Mouse (Mus musculus): ENCODE measurements around the gene Capn7.

The Capn7 gene

DNA sequence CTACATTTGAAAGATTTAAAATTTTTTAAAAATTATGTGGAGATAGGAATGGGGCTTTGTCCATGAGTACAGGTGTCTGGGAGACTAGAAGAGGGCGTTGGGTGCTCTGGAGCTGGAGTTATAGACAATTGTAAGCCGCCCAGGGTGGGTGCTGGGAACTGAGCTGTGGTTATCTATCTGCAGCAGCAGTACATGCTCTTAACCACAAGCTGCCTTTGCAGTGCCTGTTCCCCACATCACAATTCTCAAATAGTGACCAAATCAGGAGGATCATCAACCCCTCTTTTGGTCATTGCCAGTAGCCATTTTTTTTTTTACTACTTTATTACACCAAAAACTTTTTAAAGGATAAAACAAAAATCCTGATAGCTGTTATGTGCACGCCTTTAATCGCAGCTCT, 28.2 kb downstream of the Capn7 start:
- no peak for DNase-seq (ENCODE audit: low read depth in 1 of 2, low spot score in 2 of 2)

GRCm38 (mm10) chr14:31365350-31365749, 28.9 kb downstream of the Capn7 start:
- DNase-seq (ENCODE audit: low read depth in 1 of 2, low spot score in 2 of 2), result peak in 1 of 2 experiments; percentile 37

- DNase-seq (ENCODE audit: low read depth in 1 of 2, low spot score in 2 of 2), result no peak
Measured at GRCm38 (mm10) chr14:31367951-31368350, 31.5 kb downstream of the Capn7 start.

GRCm38 (mm10) chr14:31369377-31369776, 32.9 kb downstream of the Capn7 start:
- no peak for DNase-seq (ENCODE audit: low read depth in 1 of 2, low spot score in 2 of 2)

DNA sequence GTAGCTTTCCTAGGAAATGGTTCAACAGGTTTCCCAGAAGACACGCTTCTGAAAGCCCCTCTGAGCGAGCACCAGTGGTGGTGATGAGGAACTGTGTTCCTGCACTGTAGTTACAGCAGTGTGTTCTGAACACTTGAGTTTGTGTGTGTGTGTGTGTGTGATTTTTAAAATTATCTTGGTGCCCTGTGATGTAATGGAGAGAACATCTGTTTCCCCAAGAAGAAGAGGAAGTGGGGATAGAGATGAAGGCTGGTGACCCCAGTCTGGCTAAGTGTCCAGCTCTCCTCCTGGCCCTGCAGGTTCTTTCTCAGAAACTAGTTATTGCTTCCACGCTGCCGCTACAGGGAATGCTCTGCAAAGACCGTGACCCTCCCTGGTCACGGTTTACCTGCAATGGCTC, 38.0 kb downstream of the Capn7 start:
- DNase-seq (ENCODE audit: low read depth in 1 of 2, low spot score in 2 of 2), result no peak

- DNase-seq (ENCODE audit: low read depth in 1 of 2, low spot score in 2 of 2), result no peak
Measured at GRCm38 (mm10) chr14:31376331-31376730, 39.9 kb downstream of the Capn7 start.

DNA sequence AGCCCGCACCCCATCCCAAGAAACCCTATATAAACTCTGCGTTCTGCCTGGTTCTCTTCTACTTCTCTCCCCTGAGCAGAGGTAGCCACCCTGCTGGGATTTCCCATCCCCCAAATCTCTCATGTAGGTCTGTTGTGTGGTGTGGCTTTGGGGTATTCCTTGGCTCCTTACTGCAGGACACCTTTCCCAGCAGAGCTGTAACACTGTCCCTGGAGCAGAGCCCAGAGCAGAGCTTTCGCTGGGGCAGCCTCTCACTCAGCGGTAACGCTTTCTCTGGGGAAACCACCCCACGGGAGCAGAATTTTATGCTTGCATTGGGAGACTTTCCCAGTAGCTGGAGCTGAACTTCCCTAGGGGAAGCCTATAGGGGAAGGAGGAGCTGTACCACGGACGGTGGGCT, 45.8 kb downstream of the Capn7 start:
- no peak for DNase-seq (ENCODE audit: low read depth in 1 of 2, low spot score in 2 of 2)

DNA sequence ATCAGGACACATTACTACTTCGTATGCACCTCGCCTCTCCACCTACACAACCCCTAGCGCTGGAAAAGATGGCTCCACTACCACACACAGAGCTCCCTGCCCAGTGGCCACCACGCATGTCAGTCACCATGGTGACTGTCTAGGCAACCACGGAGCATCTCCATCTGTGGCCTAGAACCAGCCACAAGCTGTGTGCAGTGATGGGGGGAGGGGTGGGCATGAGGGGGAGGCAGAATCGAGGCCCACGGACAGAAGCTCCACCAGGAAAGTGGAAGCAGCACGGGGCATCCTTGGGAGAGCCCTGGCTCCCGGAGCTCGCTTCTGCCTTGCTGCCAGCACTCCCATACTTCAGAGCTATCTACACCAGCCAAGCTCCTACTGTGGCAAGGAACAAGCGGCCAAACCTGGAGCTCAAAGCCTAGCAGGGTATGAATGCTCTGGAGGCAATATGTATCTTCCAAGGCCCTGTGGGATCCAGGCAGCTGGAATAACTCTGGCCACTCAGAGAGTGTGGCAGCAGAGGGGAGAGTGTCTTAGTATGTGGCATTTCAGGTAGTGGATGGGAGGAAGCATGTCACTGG, 47.1 kb downstream of the Capn7 start:
- DNase-seq (ENCODE audit: low read depth in 1 of 2, low spot score in 2 of 2), result no peak

DNA sequence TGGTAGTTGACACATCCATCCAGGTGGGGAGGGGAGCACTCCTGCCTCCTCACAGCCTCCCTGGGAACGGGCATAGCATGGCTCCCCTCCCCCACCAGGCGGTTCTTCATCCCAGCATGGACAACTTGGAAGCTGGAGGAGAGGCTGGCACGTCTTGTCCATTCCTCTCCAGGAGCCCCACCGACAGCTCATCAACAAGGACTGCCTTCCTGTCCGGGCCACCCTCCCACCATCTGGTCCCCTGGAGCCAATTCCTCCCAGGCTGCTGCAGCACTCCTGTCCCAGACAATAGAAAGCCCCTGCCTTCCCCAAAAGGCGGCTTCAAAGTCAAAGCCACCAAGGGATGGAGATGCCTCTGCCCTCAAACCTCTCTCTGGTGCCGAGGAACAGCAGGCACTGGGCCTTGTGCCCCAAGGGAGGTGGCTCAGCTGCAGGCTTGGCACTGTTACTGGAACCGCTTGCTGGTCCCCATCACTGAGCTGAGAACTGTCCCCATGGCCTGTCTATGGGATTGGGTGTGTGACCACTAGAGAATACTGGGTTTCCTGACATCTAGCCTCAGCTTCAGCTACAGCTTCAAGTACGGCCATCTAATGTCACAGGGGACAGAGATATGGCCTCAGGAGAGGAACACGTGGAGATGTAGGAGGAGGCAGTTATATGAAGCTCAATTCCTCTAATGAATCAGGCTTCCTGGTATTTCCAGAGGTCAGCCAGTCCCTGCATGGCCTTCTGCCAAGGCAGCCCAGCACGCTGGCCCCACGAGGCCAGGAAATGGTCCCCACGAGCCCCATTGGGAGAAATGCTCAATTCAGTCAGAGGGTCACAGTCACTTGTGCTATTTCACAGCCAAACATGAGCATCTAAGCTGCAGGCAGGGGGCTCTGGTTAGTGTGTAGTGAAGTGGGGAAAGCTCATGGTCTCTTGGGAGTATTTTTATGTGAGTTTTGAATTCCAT, 48.2 kb downstream of the Capn7 start:
- no peak for DNase-seq (ENCODE audit: low read depth in 1 of 2, low spot score in 2 of 2)

- no peak for DNase-seq (ENCODE audit: low read depth in 1 of 2, low spot score in 2 of 2)
Measured at GRCm38 (mm10) chr14:31385406-31385805, 49.0 kb downstream of the Capn7 start.

DNA sequence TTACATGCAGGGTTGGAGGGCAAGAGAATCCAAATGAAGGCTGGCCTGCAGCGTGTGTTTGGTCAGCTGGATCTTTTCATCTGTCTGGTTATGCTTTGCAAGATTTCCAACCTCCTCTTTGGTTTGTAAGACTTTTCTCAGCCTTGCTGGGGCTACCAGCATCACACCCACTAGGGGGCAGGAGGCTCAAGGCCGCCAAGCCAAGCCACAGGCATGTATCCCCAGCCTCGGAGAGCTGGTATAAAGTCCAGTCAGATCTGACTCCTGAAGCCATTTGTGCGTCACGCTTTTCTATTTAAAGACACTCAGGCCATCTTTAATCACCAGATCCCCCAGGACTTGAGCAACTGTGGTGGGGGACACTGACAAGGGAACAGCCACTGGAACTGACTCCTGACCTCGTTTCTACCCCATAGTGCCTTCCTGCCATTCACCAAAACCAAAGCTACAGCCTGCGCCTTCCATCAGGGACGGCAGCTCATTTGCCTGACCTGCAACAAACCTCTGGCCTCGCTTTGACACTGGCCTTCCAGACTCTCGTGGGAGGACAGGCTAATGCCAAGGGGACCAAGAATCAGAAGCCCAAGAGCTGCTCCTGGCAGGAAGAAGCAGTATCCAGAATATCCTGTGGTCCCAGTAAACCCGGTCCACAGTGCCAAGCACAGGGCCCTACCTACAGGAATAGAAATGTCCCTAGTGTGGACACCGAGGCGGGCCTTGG, 49.7 kb downstream of the Capn7 start:
- peak; percentile 40 to 62 for DNase-seq (ENCODE audit: low read depth in 1 of 2, low spot score in 2 of 2)

DNA sequence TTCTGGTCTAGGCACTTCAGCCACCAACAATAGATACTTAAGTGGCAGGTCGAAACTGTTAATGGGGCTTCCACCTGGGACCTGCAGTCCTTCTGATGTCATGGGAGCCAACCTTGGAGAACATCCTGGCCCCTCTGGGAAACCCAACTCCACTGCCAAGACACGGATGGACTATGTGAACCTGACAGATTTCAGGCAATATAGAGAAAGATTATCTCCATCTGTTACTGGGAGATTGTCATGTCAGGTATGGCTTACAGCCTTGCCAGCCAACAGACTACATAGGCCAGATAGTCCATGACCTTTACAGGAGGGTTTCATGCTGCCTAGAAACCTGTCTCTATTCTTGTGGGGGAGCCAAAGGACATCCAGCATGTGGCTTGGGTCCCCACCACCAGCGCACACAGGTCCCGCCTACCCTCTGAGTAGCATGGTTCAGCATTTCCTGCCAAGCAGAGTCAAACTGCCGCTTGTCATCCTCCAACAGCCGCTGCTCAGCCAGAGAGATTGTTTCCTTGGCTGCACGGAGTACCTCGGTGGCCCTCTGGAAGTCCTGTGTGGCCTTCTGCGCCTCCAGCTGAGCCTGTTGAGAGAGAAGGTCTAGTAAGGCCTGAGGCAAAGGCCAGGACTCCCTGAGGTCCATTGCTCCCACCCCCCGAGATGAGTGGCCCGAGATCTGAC, 51.0 kb downstream of the Capn7 start:
- DNase-seq (ENCODE audit: low read depth in 1 of 2, low spot score in 2 of 2), result no peak

GRCm38 (mm10) chr14:31388086-31388872, 51.8 kb downstream of the Capn7 start:
- no peak for DNase-seq (ENCODE audit: low read depth in 1 of 2, low spot score in 2 of 2)

GRCm38 (mm10) chr14:31389421-31390147, 53.1 kb downstream of the Capn7 start:
- peak; percentile 45 to 48 for DNase-seq (ENCODE audit: low read depth in 1 of 2, low spot score in 2 of 2)

- no peak for DNase-seq (ENCODE audit: low read depth in 1 of 2, low spot score in 2 of 2)
Measured at GRCm38 (mm10) chr14:31392300-31392699, 55.9 kb downstream of the Capn7 start.

GRCm38 (mm10) chr14:31392873-31393545, 56.6 kb downstream of the Capn7 start:
- peak; percentile 30 to 40 for DNase-seq (ENCODE audit: low read depth in 1 of 2, low spot score in 2 of 2)

- no peak for DNase-seq (ENCODE audit: low read depth in 1 of 2, low spot score in 2 of 2)
Measured at GRCm38 (mm10) chr14:31393546-31393890, 57.1 kb downstream of the Capn7 start.

- no peak for DNase-seq (ENCODE audit: low read depth in 1 of 2, low spot score in 2 of 2)
Measured at GRCm38 (mm10) chr14:31393936-31394630, 57.6 kb downstream of the Capn7 start.

All from monocyte, adult 2 months (primary cell).